Mouse (Mus musculus): ENCODE measurements around the gene Bloc1s2. TPM values are rescaled to one million over a fixed set of nuclear protein-coding genes. Genes with fewer than 3 reads are reported as not detected.

Bloc1s2 gene
- total and polyA plus RNA-seq, 3 experiments: 92.4 to 115 (median 96.3) TPM

- TF ChIP-seq MEF2A (IDR thresholded peaks at IDR 0.05; ENCODE audit: borderline replicate concordance, low read depth, low read length) (peak; percentile 78; the same call in 1 of the 2 replicates), ZNF384 (IDR thresholded peaks at IDR 0.05; ENCODE audit: low read depth, low read length) (peak; percentile 10; the same call in 1 of the 2 replicates), MAFK (IDR thresholded peaks at IDR 0.05; ENCODE audit: insufficient replicate concordance, low read length) (0 out of 2 replicates have a peak, but pooled peaks have one; percentile 38), UBTF (IDR thresholded peaks at IDR 0.05; ENCODE audit: low read depth, low read length) (no peak), ZKSCAN1 (IDR thresholded peaks at IDR 0.05; ENCODE audit: borderline replicate concordance, low read depth, low read length) (no peak), EP300 (IDR thresholded peaks at IDR 0.05; ENCODE audit: low read length) (peak; percentile 93), HCFC1 (IDR thresholded peaks at IDR 0.05; ENCODE audit: low read depth, low read length) (peak; percentile 18; the same call in 1 of the 2 replicates), MYC (IDR thresholded peaks at IDR 0.05; ENCODE audit: low read depth, low read length) (0 out of 2 replicates have a peak, but pooled peaks have one; percentile 35), ETS1 (conservative IDR thresholded peaks at IDR 0.05; ENCODE audit: low read depth, low read length) (peak; percentile 59; the same call in 1 of the 2 replicates), JUND (conservative IDR thresholded peaks at IDR 0.05; ENCODE audit: low read depth, low read length) (peak; percentile 81), JUN (IDR thresholded peaks at IDR 0.05; ENCODE audit: insufficient read depth, low read depth, low read length) (peak; percentile 69), MAZ (IDR thresholded peaks at IDR 0.05; ENCODE audit: low read depth, low read length) (0 out of 2 replicates have a peak, but pooled peaks have one; percentile 19), RAD21 (IDR thresholded peaks at IDR 0.05; ENCODE audit: low read depth, low read length) (no peak), ELF1 (IDR thresholded peaks at IDR 0.05; ENCODE audit: low read depth, low read length) (peak; percentile 41), SIN3A (IDR thresholded peaks at IDR 0.05; ENCODE audit: low read length) (peak; percentile 70), MXI1 (IDR thresholded peaks at IDR 0.05; ENCODE audit: low read depth, low read length) (no peak), TCF12 (IDR thresholded peaks at IDR 0.05; ENCODE audit: low read depth, low read length) (0 out of 2 replicates have a peak, but pooled peaks have one; percentile 35), SMC3 (IDR thresholded peaks at IDR 0.05; ENCODE audit: low read depth, low read length) (no peak), E2F4 (IDR thresholded peaks at IDR 0.05; ENCODE audit: insufficient replicate concordance, low read depth, low read length) (no peak), ZC3H11A (IDR thresholded peaks at IDR 0.05; ENCODE audit: low read depth, low read length) (no peak), CHD2 (IDR thresholded peaks at IDR 0.05; ENCODE audit: low read length) (0 out of 2 replicates have a peak, but pooled peaks have one; percentile 28), MAX (IDR thresholded peaks at IDR 0.05; ENCODE audit: low read length) (0 out of 2 replicates have a peak, but pooled peaks have one; percentile 30), RCOR1 (conservative IDR thresholded peaks at IDR 0.05; ENCODE audit: low read depth, low read length) (0 out of 2 replicates have a peak, but pooled peaks have one; percentile 44), BHLHE40 (IDR thresholded peaks at IDR 0.05; ENCODE audit: low read depth, low read length) (peak; percentile 50), CTCF (conservative IDR thresholded peaks at IDR 0.05 in 1 of 2, IDR thresholded peaks at IDR 0.05 in 1 of 2; ENCODE audit: low read depth in 2 of 2, low read length in 2 of 2) (no peak), IRF4 (IDR thresholded peaks at IDR 0.05; ENCODE audit: low read depth, low read length) (peak; percentile 95)
- H3K4me3 ChIP-seq (replicated peaks in 1 of 3; ENCODE audit: low read depth in 2 of 3, low read length in 2 of 3, poor library complexity in 1 of 3): no peak overlapping the region
- H3K9ac ChIP-seq (ENCODE audit: insufficient read depth, low read depth): no peak overlapping the region
- peaks cover 24 to 38% of the 10 kb centered on the region in 2 experiments for H3K4me1 ChIP-seq (ENCODE audit: control insufficient read depth in 1 of 2, insufficient read depth in 2 of 2)
- H3K36me3 ChIP-seq (replicated peaks in 1 of 2; ENCODE audit: control insufficient read depth in 1 of 2, insufficient read depth in 1 of 2, low read length in 1 of 2): peaks cover 55 to 77% of the 10 kb centered on the region in 2 experiments
- H3K79me2 ChIP-seq (replicated peaks; ENCODE audit: control insufficient read depth, extremely low read depth, insufficient read depth, poor library complexity, severe bottlenecking): no peaks in the 10 kb centered on the region
- DNase-seq (ENCODE audit: extremely low read depth): peak; percentile 58
- H3K9me3 ChIP-seq (replicated peaks; ENCODE audit: low read length): no peaks in the 10 kb centered on the region
- H3K27ac ChIP-seq (ENCODE audit: insufficient read depth, low read depth): peak overlapping the region; percentile 47
- no peaks in the 10 kb centered on the region for H3K27me3 ChIP-seq (replicated peaks)
- in situ Hi-C loops (cut with MboI; ENCODE audit: low pct_ligation_motif_present, low pct_unique_long_range_greater_than_20kb, low sequenced_read_pairs): no loop called here
- no peak overlapping the region; the same call in 1 of the 2 replicates for H3K4me2 ChIP-seq (ENCODE audit: insufficient read depth, low read depth, poor library complexity, severe bottlenecking)
- dilution Hi-C loops (cut with MboI; ENCODE audit: extremely low pct_ligation_motif_present, extremely low pct_unique_long_range_greater_than_20kb, low sequenced_read_pairs): no loop called here
Observed at GRCm38 (mm10) chr19:44117793-44118192, 28.5 kb downstream of the Bloc1s2 start.
